Mouse (Mus musculus): ENCODE measurements around the gene Macrod2.

The Macrod2 gene

DNA sequence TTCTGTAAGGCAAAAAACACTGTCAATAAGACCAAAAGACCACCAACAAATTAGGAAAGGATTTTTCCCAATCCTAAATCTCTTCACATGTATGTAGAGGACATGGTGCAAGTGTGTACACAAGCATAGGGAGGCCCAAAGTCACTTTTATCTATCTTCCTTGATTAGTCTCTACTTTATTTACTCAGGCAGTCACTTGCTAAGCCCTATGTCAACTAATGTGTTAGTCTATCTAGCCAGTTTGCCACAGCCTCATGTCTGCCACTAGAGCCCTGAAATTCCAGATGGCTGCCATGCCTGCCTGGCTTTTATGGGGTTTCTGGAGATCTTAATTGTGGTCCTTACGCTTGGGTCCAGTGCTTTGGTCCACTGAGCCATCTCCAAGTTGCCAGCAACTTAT lies 1483.4 kb downstream of the Macrod2 start:
- no peak for DNase-seq

DNA sequence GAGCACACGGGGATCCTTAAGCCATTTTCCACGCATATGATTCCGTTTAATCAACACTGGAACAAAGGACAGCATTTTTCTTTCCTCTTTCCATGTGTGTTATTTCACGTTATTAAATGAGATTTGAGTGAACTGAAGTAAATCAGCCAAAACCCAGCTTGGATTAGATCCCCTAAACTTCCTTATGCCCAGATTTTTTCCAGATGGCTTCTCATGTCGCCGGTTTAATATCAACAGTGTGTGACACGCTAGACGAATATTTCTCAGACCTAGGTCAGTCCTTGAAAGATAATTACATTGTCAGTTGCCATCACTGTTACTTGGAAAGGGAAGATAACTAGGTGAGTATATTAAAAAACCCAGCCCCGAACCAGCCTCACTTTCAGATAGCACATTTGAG lies 1484.6 kb downstream of the Macrod2 start:
- DNase-seq: no peak

- DNase-seq: no peak
These were observed 1491.8 kb downstream of the Macrod2 start for GRCm38 (mm10) chr2:141886694-141887474.

DNA sequence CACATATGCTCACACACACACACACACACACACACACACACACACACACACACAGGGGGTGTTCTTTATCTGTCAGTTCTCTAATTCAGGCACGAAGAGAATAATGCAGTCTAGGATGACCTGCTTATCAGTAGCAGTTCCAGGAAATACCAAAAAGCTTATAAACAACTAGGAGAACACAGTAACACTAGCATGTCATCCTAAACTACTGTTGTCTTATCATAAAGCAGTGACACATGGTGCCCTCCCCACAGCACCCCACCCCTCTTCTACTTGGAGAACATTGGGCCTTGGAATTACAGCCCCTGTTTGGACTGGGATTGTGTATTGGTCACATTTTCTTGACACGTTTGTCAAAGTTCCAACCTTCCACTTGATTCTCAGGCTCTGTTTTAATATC lies 1494.4 kb downstream of the Macrod2 start:
- DNase-seq: no peak

DNA sequence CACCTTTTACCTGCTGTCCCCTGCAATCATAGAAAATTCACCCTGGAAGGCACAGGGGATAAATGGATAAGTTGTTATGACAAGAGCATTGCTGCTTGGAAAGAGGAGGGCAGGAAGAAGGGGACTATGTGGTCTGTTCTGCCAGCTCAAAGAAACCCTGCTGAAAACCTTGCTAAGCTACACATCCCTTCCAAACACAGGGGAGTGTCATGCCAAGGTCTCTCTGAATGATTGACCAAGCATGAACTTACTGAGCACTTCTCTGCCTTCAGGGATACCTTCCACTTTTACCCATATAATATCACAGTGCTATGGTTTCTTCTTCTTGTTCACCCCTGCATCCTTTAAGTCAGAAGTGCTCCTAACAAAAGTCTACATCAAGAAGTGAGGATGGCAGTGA lies 1502.8 kb downstream of the Macrod2 start:
- DNase-seq: no peak

GRCm38 (mm10) chr2:141911831-141912447 lies 1516.8 kb downstream of the Macrod2 start:
- DNase-seq: no peak

GRCm38 (mm10) chr2:141913486-141913885 lies 1518.4 kb downstream of the Macrod2 start:
- DNase-seq: no peak

GRCm38 (mm10) chr2:141913894-141914293 lies 1518.8 kb downstream of the Macrod2 start:
- no peak for DNase-seq

DNA sequence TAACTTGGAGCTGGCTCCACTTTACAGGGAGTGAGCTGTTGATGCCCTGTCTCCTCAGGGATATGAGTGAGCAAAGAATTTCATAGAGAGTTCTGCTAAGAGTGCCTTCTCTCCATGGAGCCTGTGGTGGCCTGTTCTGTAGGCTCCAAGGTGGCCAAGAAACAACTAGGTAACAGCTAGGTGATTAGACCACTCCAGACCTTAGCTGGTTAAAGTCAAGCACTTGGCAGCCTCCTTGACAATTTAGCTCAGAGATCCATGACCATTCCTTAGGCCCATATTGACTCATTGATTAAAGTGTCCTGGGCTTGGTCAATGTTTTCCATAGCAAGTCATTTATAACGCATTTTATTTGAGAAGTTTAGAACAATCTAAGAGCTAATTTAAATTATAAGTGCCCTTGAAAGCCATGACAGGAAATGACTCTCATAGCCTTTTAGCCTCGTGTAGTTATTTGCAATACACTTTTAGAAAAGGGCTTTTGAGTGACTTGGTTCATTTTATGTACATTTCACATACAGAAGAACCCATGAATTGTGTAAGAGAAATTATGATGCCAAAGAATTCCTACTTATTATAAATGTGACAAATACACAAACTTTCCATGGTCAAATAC lies 1525.4 kb downstream of the Macrod2 start:
- DNase-seq: no peak

GRCm38 (mm10) chr2:141935130-141935529 lies 1540.0 kb downstream of the Macrod2 start:
- no peak for DNase-seq

DNA sequence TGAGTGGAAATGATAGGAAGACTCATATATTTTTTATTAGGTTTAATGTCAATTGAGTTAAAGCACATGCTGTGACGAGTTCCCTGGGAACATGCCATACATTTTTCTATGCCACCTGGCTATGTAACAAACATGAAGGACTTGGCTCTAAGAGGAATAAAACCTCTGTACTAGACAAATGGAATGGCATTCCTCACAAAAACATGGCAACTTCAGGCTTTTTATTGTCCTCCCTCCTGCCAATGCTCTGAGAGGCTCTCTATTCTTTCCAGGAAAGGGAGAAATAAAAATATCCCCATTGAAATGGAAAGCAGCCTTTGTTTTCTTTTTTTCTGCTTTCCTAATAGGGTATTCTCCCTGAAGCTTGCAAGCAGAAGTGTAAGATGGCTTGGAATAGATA lies 1559.7 kb downstream of the Macrod2 start:
- no peak for DNase-seq

DNA sequence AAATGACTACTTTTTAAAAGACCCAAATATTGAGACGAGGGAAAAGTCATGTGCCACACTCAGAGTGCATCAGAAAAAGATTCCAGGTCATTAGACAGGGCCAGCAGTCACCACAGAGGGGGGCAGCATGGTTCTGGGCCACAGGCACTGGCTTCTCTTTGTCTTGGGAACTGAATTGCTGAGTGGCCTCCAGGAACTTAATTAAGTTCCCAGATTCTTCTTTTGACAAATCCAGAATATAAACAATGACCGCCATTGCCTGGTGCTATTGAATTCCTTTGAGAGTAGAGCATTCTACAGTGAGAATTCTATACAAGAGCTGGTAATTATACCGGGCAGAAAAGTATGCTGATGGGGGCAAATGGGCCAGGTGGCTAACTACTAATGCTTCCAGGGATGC lies 1560.1 kb downstream of the Macrod2 start:
- no peak for DNase-seq

GRCm38 (mm10) chr2:141962868-141963267 lies 1567.8 kb downstream of the Macrod2 start:
- DNase-seq: no peak

DNA sequence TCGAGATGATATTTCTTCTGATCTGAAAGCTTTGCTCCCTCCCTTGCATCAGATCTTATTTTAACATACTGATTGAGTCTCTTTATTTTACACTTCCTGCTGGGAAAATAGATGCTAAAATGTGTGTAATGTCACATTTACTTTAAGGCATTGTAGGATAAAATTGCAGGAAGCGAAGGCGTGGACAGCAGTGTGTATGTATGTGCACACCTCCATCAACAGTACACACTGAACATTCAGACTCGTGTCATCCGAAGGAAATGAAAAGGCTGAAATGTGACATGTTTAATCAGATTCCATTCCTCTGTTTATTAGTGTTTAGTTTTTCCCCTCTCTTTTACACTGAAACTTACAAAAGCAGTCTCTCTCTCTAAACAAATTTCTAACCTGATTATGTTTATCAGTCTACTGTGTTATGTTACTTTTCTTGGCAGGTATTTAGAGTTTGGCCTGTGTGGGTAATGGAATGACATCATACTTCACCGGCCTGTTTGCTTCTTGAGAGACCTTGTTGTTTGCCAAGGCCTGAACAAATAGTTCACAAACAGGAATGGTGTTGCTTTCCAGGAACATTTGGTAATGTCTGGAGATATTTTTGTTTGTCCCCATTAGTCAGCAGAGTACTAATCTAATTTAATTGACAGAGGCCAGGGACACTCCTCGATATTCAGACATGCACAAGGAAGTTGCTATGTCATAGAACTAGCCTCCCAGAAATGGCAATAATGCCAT lies 1588.7 kb downstream of the Macrod2 start:
- no peak for DNase-seq

DNA sequence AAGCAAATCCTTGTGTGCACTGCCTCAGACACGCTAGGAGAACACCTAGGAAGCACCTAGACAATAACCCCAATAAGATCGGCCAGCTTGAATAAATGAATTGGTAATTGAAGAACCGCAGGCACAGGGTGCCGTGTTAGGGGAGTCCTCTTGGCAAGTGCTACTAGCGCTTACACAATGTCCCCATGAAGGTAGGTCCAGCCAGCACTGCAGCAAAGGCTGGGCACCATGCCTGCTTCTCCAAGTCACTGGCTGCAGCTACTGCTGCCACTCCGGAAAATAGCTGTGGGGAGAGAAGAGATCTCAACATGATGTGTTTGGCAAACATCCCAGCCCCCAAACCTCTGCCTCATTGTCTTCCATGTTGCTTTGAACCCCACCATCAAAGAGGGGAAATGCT lies 1603.8 kb downstream of the Macrod2 start:
- DNase-seq: peak; percentile 19 to 47

GRCm38 (mm10) chr2:142024534-142025155 lies 1629.5 kb downstream of the Macrod2 start:
- DNase-seq: no peak

DNA sequence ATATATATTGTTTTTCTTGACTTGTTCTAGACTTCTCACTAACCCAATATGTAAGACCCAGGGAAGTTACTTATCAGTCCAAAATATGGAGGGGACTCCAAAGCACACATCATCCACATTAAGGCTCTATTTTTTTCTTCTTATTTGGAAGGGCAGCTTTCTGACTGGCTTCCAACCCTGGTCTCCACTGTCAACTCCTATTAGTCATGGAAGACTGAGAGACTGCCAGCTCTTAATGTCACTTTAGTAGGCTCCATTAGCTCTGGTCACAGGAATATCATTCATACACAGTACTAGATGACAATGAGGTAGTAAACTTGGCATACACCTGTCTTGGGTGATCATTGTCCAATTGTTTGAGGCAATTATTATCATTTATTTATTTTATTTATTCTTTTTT lies 1631.6 kb downstream of the Macrod2 start:
- DNase-seq: no peak

DNA sequence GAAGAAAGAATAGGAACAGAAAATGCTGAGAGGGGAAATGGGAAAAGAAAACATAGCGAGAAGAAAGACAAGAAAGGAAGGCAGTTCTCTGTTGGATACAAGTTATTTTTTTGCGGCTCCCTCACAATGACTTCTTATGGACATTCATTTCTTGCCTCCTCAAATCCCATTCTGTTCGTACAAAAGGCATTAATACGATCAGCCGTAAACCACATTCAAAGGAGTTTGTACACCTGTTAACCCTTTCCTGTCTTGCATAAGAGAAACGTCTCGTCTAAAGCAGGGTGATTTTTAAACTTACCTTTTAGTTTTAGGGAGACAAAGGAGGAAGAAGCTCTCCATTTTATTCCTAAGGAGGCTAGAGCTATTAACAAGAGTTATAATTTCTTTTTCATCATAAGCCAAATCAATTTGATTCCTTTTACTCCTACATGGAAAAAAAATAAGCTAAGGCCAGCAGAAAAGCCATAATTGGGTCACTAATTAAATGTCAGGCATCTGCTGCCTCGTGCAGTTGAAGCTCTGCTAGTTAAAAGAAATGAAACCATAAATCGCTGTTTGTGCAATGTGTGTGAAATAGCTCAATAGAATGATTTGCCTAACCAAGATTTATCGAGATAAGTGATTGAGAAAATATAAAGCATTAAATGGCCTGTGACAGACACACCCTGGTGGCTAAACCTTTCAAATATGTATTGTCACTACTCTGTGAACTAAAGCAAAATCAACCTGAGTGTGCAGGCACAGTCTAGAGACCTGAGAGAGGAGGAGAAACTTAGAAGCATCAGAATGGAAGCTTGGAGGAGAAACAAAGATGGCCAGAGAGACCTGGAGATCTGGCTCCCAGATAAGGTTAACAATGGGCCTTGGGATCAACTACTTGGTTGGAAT lies 1635.9 kb downstream of the Macrod2 start:
- DNase-seq: no peak

DNA sequence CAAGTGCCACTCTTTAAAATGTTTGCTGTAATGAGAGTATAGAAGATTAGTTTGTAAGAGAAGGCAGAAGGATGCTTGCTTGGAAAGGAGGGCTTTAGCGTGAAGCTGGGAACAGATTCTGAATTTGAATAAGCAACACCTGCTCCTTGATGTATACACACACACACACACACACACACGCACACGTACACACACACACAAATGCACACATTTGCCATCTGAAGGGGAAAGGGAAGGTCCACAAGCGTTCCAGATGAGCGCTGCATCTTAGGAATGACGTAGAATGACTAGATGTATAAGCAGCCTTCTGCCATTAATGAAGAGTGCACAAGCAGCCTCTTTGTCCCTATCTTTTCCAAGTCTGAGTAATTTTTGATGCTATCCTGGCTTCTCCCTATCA lies 1660.5 kb downstream of the Macrod2 start:
- DNase-seq: no peak

- no peak for DNase-seq
These were observed 1663.0 kb downstream of the Macrod2 start for GRCm38 (mm10) chr2:142057889-142058750.

DNA sequence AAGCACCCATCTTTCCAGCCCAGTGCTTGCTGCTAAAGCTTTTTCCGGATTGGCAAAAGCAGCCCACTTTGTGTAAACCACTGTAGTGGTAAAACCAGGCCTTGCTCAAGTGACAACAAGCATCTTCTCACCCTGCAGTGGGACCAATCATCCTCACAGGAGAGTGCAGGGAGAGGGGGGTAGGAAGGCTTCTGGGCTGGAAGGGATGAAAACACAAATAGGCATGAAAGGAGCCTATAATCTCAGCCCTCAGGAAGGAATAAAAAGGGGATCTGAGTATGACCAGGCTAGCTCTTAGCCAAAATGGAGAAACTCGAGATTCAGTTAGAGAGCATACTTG lies 1663.6 kb downstream of the Macrod2 start:
- no peak for DNase-seq
